ENCODE assay signal across 8 mouse cellular contexts in the genomic region with DNA sequence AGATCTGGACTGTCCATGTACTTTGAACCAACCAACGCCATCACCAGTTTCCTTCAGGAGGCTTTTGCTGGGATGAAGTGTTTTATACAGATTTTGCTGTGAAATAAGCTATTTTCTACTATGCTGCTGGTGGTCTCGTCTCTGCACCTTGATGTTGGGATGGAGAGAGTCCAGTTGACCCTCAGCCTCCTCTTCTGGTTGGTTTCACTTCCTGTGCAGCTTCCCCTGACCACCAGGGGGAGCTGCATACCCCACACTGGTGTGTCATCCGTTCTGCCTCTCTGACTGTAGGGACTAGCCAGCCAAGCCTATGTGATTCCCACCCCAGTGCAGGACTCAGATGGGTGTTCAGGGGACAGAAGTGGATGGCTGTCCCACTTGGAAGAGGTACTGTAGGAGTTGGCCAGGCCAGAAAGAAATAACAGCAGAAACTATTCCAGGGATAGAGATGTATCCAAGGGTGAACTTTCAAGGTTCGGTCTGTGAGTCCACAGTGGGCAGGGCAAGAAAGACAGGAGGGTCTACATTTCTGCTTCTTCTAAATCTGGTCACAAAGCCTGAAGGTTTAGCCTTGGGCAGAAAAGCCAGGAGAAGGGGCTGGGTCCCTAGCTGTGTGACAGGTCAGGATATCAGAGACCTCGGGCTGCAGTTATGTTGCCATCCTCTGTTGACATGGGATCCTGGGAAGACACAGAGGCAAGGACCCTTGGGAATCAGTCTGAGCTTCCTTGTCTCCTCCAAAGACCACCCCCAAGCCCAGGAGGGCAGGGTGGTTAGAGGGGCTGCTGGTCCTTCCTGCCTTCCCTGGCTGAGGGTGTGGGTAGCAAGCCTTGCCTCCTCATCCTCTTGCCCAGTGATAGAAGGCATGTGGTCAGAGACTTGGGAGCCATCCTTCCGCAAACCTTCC. TPM values are rescaled to one million over a fixed set of nuclear protein-coding genes. Genes with fewer than 3 reads are reported as not detected.
DNase-seq lines count a peak whose midpoint lies in the region; ATAC-seq and TF ChIP-seq lines count a peak whose summit lies in the region.

No protein-coding gene starts in this region.

- H3K27ac ChIP-seq in cerebellum, adult 2 months (ENCODE audit: insufficient read depth, low read length), result no peak overlapping the region

- WGBS in cerebellum, adult 2 months, result 66% methylated on average over 6 of the region's 6 CpGs

- TF ChIP-seq POLR2A in cerebellum, adult 2 months (IDR thresholded peaks at IDR 0.05; ENCODE audit: borderline replicate concordance, insufficient read depth, low read length), result no peak

- H3K27me3 ChIP-seq in cerebellum, adult 2 months (ENCODE audit: control insufficient read depth, insufficient read depth, low read length), result no peaks in the 10 kb centered on the region

- no peak overlapping the region for H3K4me3 ChIP-seq in cerebellum, adult 2 months (replicated peaks; ENCODE audit: insufficient read depth, low read depth, low read length)

- no peaks in the 10 kb centered on the region for H3K4me1 ChIP-seq in cerebellum, adult 2 months (ENCODE audit: control insufficient read depth, insufficient read depth, low read length)

- DNase-seq in cerebellum, adult 2 months, result peak; percentile 12 to 29
- DNase-seq in ovary, postnatal 36 days (ENCODE audit: low spot score), result peak; percentile 45
- DNase-seq in ovary, postnatal 10 days (ENCODE audit: low spot score), result no peak
- peak; percentile 36 to 60 for DNase-seq in cerebellum, postnatal 25 days
- DNase-seq in kidney, adult 9 months, result peak; percentile 58
- peak; percentile 66 for DNase-seq in lung, postnatal 25 days (ENCODE audit: low spot score)
- DNase-seq in spleen, postnatal 4 days (ENCODE audit: low spot score in 2 of 2), result peak; percentile 74 to 91

- peak; percentile 55; the same call in 1 of the 2 replicates for TF ChIP-seq CTCF in cerebellum, adult 2 months (IDR thresholded peaks at IDR 0.05; ENCODE audit: borderline replicate concordance, insufficient read depth, low read depth, low read length)

- ATAC-seq in cerebellum, adult (ENCODE audit: insufficient number of reproducible peaks, low FRiP score, low TSS enrichment), result no peak

RNA-seq across cellular contexts. Expression of a gene that starts 2.2 kb away (rescaled TPM):
- 2.6 and 2.8 TPM in 2 replicates for polyA plus RNA-seq in cerebellum, adult 2 months (2012; rRNA removed)

RNA-seq across cellular contexts. Expression of a gene that starts 9.7 kb away (rescaled TPM):
- 14.8 and 15.0 TPM in 2 replicates for polyA plus RNA-seq in cerebellum, adult 2 months (2012; rRNA removed)

RNA-seq across cellular contexts. Expression of a gene that starts 32.0 kb away (rescaled TPM):
- 0.65 and 0.89 TPM in 2 replicates for polyA plus RNA-seq in cerebellum, adult 2 months (2012; rRNA removed)

RNA-seq across cellular contexts. Expression of a gene that starts 36.0 kb away (rescaled TPM):
- 238 and 258 TPM in 2 replicates for polyA plus RNA-seq in cerebellum, adult 2 months (2012; rRNA removed)

RNA-seq across cellular contexts. Expression of a gene that starts 39.0 kb away (rescaled TPM):
- not detected in 2 replicates for polyA plus RNA-seq in cerebellum, adult 2 months (2012; rRNA removed)
